Mouse (Mus musculus) neural tube, embryonic 10.5 days (tissue): ENCODE results near the gene Mospd3.

Source experiments
- DNase-seq: peaks from one replicate; pipeline ENCODE4 v3.0.0-alpha.2; 2017; ENCODE audit warnings: low spot score; ENCODE audit errors: extremely low spot score

The Mospd3 gene

DNA sequence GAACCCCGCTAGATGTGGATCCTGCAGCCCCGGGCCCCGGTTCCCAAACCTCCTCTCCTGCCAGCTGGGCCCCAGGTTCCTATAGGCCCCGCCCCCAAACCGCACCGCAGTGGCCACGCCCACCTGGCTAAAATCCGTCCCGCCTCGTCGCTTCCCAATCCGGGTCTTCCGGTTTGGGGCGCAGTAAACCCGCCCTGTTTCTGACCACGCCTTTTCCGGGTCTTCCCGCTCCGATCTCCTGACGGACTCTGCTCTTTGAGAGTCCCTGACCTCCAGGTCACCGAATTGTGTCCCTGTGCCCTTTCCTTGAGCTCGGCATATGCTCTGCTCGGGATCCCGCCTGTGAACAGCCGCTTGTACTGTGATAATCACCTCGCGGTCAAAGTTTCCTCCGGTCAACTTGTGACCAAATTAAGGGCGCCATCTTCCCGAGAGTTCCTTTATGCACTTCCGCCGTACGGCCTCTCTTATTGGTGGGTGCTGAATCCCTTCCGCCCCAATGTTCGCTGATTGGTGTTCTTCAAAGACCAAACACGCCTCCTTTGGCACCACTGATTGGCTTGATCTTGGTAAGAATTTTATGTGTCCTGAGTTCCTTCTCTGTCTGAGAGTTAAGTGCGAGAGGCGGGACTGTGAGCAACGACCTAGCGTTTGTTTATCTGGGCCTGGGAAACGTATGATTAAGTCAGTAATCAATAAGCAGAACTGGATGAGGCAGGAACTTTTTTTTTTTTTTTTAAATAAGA is at the start of gene Mospd3:
Mospd3 (minus strand) TSS at position 440 of the 746 bp plus-strand sequence.
- DNase-seq, result peak; percentile 97

DNA sequence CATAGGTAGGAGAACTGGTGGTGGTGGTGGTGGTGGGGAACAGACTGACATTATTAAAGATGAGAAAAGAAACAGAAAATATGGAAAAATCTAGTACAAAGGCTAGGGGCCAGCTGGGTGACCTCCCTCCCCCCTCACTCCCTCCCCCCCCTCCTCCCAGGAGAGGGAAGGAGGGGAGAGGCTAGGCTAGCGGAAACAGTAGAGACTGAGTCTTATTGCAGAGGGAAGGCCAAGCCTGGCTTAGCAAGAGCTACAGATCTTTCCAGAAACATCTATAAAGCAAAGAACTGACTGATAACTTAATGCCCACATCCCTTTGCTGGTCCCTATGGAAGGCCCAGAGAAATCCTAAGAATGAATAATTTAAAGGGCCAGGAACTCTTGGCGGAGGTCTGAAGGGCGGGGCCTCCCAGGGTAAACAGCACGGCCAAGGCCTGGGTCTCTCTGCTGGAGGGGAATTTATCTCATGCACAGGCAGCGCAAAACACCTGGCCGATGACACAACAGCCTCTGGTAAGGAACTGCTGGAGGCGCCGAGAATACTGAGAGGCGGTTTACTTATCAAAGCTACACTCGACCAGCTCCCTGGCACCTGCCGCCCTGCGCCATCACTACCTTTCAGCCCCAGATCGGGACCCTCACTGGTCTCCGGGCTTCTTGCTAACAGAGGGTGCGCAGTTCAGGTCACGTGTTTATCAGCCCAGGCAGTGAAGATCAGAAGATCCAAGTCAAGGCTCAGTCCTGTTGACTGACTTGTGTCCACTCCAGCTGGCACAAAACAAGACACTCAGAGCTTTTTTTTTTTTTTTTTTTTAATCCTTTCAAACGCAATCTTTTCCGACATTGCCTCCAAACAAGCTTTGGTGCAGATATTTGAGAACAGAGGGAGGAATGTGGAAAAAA is 49.1 kb upstream of the Mospd3 start:
- peak; percentile 35 for DNase-seq

DNA sequence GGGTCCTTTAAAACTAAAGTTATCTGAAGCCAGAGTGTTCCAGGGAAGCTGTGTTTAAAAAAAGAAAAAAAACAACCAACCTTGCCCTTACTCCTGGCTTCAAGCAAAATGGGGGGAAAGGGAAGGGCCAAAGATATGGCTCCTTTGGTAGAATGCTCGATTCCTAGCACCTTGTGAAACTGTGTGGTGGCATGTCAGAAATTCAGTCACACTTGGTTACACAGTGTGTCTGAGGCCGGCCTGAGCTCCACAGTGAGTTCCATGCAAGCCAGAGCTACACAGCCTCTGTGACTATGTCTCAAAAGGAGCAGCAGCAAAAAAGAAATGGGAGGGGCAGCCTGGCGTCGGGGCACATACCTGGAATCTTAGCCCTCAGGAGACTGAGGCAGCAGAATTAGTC is 48.4 kb upstream of the Mospd3 start:
- DNase-seq, result no peak

DNA sequence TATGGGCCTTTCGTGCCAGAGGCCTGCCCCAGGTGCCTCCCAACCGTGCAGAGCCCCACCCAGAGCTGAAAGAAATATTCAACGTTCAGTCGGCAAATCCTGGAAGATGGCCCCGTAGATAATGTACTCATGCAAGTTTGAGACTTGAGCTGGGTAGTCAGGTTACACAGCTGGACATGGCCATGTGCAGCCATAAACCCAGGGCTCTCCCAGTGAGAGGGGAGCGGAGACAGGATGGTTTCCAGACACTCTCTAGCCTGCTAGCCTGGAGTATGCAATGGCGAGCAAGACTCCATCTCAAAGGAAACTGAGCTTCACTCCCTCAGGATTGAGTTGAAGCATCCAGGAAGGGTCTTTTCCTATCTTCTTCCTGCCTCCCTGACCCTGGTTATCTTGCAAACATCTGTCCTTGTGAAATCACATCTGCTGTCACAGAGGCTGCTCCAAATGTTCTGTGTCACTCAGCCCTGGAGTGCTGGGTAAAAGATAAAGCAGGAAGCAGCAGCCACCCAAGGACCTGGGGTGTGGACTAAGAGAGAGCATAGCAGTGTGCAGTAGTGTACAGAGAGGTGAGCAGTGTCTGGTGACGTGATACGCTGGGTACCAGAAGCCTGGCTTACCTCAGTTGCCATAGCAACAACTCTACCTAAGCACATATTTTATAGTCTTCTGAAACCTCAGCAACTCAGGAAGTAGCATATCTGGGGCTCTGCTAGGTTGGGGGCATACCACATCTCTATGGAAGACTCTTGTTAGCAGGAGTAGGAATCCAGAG is 47.2 kb upstream of the Mospd3 start:
- no peak for DNase-seq

DNA sequence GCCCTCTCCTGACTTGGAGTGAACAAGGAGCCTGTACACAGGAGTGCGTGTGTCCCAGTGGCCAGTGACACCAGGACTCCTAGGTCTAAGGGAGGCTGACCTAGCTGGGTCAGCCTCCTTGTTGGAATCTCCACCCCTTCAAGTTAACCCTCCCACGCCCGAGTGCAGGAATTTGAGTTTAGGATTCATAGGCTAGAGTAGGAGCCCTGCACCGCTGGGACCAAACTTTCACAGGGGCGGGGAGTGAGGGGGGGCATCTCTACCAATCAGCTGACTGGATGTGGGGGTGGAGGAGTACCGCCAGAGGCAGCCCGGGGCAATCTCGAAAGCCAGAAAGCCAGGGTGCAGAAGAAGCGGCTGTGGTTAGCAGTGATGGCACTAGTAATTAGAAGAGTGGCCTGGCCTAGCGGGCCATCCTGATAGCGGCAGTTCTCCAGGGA is 44.8 kb upstream of the Mospd3 start, which contains the start of gene Irs3:
Irs3 (minus strand) TSS at position 63 of the 440 bp plus-strand sequence.
- DNase-seq, result peak; percentile 45

DNA sequence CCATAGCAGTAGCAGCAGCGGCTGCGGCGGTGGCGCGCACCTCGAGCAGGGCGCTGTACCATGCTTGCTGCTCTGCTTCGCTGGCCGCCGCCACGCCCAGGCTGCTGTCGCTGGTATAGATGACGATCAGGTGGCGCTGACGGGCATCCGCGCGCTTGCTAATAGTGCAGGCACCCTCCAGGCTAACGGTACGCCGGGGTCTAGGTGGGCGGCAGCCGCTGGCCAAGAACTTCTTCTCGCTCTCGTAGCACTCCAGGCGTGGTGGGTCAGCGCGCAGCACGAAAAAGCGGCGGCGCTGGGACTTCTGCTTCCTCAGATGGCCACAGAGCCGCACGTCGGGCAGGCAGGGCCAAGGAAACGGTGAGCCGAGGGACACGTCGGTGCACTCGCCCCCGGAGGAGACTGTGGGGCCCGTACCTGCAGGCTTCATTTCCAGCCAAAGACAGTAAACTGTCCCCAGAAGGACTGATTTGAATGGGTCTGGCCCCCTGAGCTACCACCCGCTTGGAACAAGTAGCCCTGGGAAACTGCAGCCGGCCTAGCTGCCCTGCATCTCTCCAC is 44.3 kb upstream of the Mospd3 start:
- DNase-seq, result peak; percentile 40

DNA sequence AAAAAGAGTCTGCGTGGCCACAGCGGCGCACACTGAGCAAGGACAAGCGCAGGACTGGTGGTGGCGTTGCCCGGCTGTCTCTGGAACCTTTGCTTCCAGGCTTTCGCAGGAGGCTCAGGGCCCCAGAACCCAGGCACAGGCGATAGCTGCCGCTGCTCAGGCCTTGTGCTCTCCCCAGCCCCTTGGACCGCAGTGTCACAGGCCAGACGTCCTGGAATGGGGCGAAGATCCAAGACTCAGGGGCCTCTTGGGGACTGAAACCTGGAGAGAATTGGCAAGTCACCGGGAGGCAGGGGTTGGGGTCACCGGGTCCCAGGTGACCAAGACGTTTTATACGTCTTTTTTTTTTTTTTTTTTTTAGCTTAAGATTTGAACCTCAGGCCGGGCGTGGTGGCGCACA is 43.6 kb upstream of the Mospd3 start:
- no peak for DNase-seq

DNA sequence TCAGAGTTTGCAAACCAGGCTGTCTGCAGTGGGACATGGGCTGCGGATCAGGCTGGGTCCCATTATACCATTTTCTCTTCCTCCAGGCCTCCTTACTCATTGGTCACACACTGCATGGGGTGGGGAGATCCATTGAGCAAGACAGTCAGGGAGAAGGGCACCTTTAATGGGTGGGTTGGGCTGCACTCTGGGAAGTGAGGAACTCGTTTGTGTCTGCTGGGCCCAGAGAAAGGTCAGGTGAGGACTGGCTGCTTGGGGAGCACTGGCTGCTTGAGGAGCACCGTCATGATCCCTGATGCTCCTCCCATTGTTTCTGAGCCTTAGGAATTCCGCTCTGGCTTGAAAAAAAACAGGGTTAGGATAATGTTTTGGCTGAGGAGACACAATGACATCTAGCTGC is 42.0 kb upstream of the Mospd3 start:
- no peak for DNase-seq

DNA sequence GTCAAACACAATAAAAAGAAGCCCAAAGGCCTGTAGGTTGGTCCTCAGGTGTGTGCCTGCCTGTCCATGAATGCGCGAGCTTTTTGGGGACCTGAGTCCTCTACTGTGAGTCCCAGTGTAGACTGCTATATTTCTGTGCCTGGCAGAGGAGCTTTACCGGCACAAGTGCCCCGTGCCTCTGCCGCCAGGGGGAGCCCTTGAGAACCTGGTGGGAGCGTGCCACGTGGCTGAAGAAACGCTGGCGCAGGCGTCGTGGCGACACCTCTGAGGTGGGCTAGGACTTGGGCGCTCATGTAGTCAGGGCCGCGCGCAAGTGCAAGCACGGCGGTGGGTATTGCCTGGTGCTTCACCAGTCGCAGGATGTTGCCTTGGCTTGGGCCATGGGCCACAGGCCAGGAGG is 40.2 kb upstream of the Mospd3 start, which contains the start of gene Sap25:
Sap25 (plus strand) TSS at position 281 of the 400 bp plus-strand sequence.
- no peak for DNase-seq

DNA sequence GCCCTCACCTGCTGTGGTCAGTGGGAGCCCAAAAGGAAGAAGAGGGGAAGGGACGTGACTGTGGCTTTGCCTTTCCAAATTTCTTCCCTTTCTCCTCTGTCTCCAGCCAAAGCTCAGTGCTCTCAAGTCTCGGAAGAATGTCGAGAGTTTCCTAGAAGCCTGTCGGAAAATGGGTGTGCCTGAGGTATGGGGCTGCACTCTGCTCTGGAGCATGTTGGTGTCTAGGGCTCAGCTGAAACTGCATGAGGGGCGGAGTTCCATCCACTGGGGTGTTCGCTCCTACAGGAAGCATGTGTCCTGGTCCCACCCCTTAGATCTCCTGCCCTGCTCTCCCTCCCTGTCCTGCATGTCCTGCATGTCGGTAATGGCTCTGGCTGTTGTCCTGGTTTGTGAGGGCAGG is 38.6 kb upstream of the Mospd3 start:
- no peak for DNase-seq

DNA sequence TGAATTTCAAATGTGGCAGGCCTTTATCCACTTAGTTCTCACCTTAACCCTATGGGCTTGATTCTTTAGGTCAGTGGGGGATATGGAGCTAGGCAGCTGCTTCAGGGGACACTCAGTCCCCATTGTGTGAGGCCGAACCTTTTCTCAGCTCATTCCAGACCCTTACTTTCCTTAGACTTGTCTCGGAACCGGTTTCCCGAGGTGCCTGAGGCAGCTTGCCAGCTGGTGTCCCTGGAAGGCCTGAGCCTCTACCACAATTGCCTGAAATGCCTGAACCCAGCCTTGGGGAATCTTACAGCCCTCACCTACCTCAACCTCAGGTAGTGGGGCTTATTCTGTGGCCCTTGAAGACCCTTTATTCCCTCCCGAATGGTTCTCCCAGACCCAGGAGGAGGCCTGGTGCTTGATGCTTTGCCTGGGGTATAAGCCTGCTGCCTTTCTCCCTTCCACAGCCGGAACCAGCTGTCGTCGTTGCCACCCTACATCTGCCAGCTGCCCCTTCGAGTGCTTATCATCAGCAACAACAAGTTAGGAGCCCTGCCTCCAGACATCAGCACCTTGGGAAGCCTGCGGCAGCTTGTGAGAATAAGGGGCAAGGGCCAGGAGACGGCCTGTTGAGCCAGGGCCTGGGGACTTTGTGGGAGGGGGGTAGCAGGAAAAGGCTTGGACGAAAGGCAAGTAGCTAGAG is 32.7 kb upstream of the Mospd3 start:
- DNase-seq, result no peak

DNA sequence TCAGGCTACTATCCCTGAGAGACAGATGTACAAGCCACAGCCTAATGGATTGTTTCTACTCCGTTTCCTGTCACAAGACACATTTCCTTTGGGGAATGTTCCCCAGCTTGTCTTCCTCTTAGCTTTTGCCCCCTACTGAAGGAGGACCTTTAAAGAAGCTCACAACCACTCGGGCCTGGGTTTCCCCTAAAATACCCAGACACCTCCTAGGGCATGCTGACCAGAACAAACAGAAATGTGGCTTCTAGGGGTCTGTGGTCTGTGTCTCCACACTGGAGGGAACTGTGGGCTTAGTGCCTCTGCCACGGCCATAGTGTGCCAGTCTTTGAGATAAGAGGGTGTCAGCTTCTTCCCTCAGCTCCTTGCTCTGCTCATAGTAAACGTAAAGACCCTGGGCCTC is 30.7 kb upstream of the Mospd3 start:
- DNase-seq, result no peak

DNA sequence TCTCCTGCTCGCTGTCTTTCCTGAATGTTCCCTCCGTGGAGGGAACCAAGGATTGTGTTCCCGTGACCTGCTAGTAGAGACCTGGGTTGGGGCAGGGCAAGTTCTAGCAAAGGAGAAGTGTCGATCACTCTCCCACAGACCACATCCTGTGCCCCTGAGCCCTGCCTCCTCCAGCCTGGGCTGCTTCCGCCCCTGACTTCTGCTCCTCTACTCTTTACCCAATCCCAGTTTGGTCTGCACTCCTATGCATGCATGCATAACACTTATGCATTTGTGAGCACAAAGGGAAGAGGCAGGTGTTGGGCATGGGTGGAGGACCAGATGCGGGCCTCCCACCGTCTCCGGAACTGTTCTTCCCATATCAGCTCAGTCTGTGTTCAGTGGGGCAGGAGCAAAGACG is 30.3 kb upstream of the Mospd3 start:
- DNase-seq, result no peak

DNA sequence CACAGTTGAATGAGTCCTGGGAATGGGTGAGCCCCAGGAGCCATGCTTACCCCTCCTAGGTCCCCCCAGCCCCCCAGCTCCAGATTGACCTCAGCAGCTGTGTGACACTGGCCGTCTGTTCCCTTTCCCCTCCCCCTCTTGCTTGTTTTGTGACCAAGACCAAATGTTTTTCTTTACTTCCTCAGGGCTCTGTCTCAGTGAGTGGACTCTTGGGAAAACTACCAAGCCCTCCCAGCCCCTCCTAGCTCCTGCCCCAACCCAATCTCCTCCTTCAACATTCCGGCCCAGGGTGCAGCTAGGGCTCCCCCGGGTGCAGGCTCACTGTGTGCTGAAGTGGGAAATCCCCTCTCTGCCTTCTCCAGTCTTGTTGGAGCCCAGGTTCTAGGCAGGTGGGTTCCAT is 29.7 kb upstream of the Mospd3 start:
- DNase-seq, result no peak

DNA sequence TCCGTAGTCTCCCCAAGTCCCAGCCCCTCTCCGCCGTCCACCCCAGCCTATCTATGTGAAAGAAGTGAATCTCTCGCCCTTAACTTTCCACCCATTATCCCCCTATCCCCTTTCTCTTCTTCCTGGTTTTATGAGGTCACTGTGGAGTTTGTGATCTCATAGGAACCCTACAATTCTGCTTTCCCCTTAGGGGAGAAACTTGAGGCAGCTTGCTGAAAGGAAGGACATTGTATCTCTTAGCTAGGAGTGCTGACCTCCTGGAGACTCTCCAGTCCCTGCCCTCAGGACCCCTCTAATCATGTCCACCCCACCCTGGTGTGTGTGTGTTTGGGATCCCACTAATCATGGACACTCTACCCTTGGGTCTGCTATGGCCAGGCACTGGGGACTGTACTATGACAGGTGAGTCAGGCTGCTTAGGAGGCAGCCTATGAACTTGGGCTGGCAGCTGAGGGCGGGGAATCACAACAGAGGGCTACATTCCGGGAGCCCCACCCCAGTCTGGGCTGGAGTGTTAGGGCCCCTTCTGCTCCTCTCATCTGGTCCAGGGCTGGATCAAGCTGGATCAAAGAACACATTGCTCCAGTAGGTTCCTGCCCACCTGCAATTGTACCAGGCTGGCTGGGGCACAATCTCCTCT is 29.2 kb upstream of the Mospd3 start:
- no peak for DNase-seq

DNA sequence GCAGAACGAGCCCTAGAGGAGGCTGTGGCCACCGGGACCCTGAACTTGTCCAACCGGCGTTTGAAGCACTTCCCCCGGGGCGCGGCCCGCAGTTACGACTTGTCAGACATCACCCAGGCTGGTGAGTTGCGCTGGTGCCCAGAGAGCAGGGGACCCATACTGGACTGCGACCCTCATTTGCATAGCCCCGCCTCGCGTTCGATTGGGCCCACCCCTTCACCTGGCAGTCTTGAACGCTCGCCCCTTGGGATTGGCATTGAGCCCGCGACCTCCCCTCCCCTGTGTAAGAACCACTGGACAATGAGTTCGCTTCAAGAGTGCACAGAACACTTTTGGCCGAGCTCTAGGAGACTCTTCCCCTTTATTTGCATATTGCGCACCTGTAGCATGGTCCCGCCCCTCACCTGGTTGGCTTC is 28.5 kb upstream of the Mospd3 start:
- no peak for DNase-seq

DNA sequence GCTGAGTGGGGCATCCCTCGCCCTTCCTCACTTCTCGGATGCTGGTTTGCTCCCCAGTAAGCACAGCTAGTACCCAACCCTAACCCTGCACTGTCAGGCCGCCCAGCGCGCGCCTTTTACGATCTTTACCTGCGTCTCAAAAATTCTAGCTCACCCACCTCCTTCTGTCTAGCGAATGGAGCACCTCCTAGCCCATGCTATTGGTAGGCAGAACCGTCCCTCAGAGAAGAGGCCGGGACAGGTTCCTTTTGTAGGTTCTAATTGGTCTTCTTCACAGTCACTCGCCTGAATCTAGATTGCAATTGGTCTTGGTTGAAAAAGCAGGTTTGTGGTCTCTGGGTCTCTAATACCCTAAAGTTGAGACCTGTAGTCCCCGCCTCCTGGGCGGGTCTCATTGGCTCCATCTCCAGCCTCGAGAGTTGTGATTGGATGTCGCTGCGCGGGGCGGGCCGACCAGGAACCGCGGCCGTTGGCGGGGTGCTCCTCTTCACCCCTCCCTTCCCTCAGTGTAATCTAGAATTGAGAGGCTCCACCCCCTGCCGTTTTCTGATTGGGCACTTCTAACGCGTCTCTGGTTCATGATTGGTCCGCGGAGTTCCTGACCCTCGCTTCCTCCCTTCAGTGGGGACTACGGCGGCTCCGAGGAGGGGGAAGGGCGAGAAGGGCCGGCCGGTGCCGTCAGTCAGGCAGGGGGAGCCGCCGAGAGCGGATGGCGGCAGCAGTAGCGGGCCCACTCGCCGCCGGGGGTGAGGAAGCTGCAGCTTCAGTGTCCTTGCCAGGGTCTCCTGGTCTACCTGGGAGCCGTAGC is 27.8 kb upstream of the Mospd3 start, which contains the start of the genes Fbxo24, Lrch4 and Gm20605:
Fbxo24 (minus strand) TSS at position 505 of the 808 bp plus-strand sequence.
Lrch4 (plus strand) TSS at position 624 of the 808 bp plus-strand sequence.
Gm20605 (plus strand) TSS at position 678 of the 808 bp plus-strand sequence.
- peak; percentile 98 for DNase-seq

DNA sequence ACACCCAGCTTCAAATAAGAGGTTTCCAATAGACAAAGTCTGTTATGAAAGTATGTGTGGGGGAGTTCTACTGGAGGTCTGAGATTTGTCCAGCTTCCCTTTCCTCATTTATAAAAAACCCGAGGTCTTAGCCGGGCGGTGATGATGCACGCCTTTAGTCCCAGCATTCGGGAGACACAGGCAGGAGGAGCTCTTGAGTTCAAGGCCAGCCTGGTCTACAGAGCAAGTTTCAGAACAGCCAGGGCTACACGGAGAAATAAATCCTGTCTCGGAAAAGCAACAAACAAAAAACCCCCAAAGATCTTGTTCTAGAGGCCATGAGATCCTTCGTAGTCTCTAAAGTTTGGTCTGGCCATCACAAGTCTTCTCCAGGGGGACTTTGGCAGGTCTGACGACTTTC is 27.1 kb upstream of the Mospd3 start:
- DNase-seq, result no peak

DNA sequence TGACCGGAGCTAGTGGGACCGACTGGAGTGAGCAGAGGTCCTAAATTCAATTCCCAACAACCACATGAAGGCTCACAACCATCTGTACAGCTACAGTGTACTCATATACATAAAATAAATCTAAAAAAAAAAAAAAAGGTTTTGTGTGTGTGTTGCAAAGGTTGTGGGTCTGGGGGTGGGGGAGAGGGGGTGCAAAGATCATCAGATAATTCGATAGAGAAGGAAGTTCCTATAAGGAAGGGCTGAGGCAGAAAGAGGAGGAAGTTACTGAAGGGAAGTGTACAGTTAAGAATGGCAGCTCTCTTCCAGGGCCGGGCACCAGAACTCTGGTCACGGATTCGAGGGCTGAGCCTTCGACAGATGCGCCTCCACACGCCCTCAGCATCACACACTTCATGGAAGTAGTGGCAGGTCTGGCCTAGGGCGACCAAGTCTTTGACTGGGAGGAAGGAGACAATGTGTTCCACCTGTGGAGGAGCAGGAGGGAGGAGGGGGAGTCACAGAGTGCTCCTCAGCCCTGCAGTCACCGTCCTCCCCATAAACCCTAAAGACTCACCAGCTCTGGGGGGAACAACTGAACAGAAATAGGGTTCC is 23.2 kb upstream of the Mospd3 start:
- no peak for DNase-seq
